In genomic region chr5:24428596-24428995, GRCm38 (mm10) we compare ENCODE assay signal across 10 mouse cellular contexts. TPM values are rescaled to one million over a fixed set of nuclear protein-coding genes. Genes with fewer than 3 reads are reported as not detected.
DNase-seq lines count a peak whose midpoint lies in the region; ATAC-seq lines count a peak whose summit lies in the region.
"Had no signal": no experiment of that assay in that cellular context is flagged by ENCODE, and none has a peak within 500 bp of the region (broad histone marks: within the 10 kb centered on the region; RNA-seq: fewer than 3 reads in every experiment).

No protein-coding gene starts in this region.

- peak overlapping the region; percentile 79 for H3K27ac ChIP-seq in kidney, embryonic 16.5 days (ENCODE audit: low read length)
- H3K27ac ChIP-seq in embryonic facial prominence, embryonic 12.5 days, result no peak overlapping the region
- peak overlapping the region; percentile 88 for H3K27ac ChIP-seq in limb, embryonic 10.5 days
- H3K27ac ChIP-seq in neural tube, embryonic 13.5 days (replicated peaks), result no peak overlapping the region

- WGBS in kidney, embryonic 16.5 days, result 27% methylated on average over 9 of the region's 9 CpGs
- 12% methylated on average over 9 of the region's 9 CpGs for WGBS in embryonic facial prominence, embryonic 12.5 days
- 10% methylated on average over 9 of the region's 9 CpGs for WGBS in limb, embryonic 10.5 days
- WGBS in neural tube, embryonic 13.5 days, result 13% methylated on average over 9 of the region's 9 CpGs

- peak overlapping the region; percentile 81 for H3K4me2 ChIP-seq in kidney, embryonic 16.5 days (replicated peaks; ENCODE audit: low read depth, low read length)
- H3K4me2 ChIP-seq in embryonic facial prominence, embryonic 12.5 days (replicated peaks), result peak overlapping the region; percentile 68
- H3K4me2 ChIP-seq in neural tube, embryonic 13.5 days, result no peak overlapping the region

- peak overlapping the region; percentile 37 for H3K4me3 ChIP-seq in kidney, embryonic 16.5 days (ENCODE audit: low read length)
- H3K4me3 ChIP-seq in embryonic facial prominence, embryonic 12.5 days, result no peak overlapping the region
- H3K4me3 ChIP-seq in limb, embryonic 10.5 days, result peak overlapping the region; percentile 77
- no peak overlapping the region for H3K4me3 ChIP-seq in neural tube, embryonic 13.5 days
- H3K4me3 ChIP-seq: myocyte had no signal

- no peak for DNase-seq in kidney, adult 9 months
- no peak for DNase-seq in limb, embryonic 10.5 days (ENCODE audit: low spot score)
- DNase-seq in spleen, postnatal 36 days (ENCODE audit: low spot score in 2 of 2), result no peak
- DNase-seq in right cerebral cortex, postnatal 25 days, result no peak
- DNase-seq in gastrocnemius, adult 18-20 months (ENCODE audit: low spot score), result no peak

- peaks cover 45% of the 10 kb centered on the region for H3K4me1 ChIP-seq in kidney, embryonic 16.5 days (ENCODE audit: insufficient read depth, low read length)
- peaks cover 40% of the 10 kb centered on the region for H3K4me1 ChIP-seq in embryonic facial prominence, embryonic 12.5 days
- peaks cover 50% of the 10 kb centered on the region for H3K4me1 ChIP-seq in limb, embryonic 10.5 days
- peaks cover 46% of the 10 kb centered on the region for H3K4me1 ChIP-seq in neural tube, embryonic 13.5 days (replicated peaks)

- H3K27me3 ChIP-seq in kidney, embryonic 16.5 days (ENCODE audit: insufficient read depth, low read length), result no peaks in the 10 kb centered on the region
- H3K27me3 ChIP-seq in embryonic facial prominence, embryonic 12.5 days, result no peaks in the 10 kb centered on the region
- peaks cover 9% of the 10 kb centered on the region; the same call in 1 of the 2 replicates for H3K27me3 ChIP-seq in limb, embryonic 10.5 days (ENCODE audit: low read depth, poor library complexity, severe bottlenecking)
- H3K27me3 ChIP-seq in neural tube, embryonic 13.5 days, result peaks cover 15% of the 10 kb centered on the region; the same call in 1 of the 2 replicates

- no peaks in the 10 kb centered on the region for H3K9me3 ChIP-seq in kidney, embryonic 16.5 days (ENCODE audit: low read length)
- no peaks in the 10 kb centered on the region for H3K9me3 ChIP-seq in embryonic facial prominence, embryonic 12.5 days
- no peaks in the 10 kb centered on the region for H3K9me3 ChIP-seq in limb, embryonic 10.5 days (replicated peaks)
- H3K9me3 ChIP-seq in neural tube, embryonic 13.5 days, result no peaks in the 10 kb centered on the region

- ATAC-seq in kidney, embryonic 16.5 days (ENCODE audit: low FRiP score, low TSS enrichment), result no peak
- ATAC-seq in embryonic facial prominence, embryonic 12.5 days (ENCODE audit: insufficient number of reproducible peaks, insufficient read depth, low FRiP score, low TSS enrichment), result no peak
- ATAC-seq in neural tube, embryonic 13.5 days (ENCODE audit: low read depth), result no peak

- H3K9ac ChIP-seq in kidney, embryonic 16.5 days (replicated peaks; ENCODE audit: low read length), result peak overlapping the region; percentile 53
- no peak overlapping the region for H3K9ac ChIP-seq in embryonic facial prominence, embryonic 12.5 days
- peak overlapping the region; percentile 43 for H3K9ac ChIP-seq in neural tube, embryonic 13.5 days

- peaks cover 43% of the 10 kb centered on the region for H3K36me3 ChIP-seq in kidney, embryonic 16.5 days (ENCODE audit: insufficient read depth, low read length)
- H3K36me3 ChIP-seq in embryonic facial prominence, embryonic 12.5 days, result peaks cover 42% of the 10 kb centered on the region
- H3K36me3 ChIP-seq in limb, embryonic 10.5 days, result peaks cover 45% of the 10 kb centered on the region
- H3K36me3 ChIP-seq in neural tube, embryonic 13.5 days, result peaks cover 41% of the 10 kb centered on the region

RNA-seq across cellular contexts. Expression of gene Slc4a2, which starts 5.0 kb away (rescaled TPM):
- polyA plus RNA-seq in kidney, embryonic 16.5 days (2015; fragmentation: Nextera tagmentation; extraction: Ambion mirVana), result 52.5 and 53.8 TPM in 2 replicates
- 46.6 and 49.8 TPM in 2 replicates for polyA plus RNA-seq in embryonic facial prominence, embryonic 12.5 days (2016; fragmentation: Nextera tagmentation; extraction: Ambion mirVana)
- 33.7 and 43.9 TPM in 2 replicates for polyA plus RNA-seq in limb, embryonic 10.5 days (2016; fragmentation: Nextera tagmentation; extraction: Ambion mirVana)
- polyA plus RNA-seq in neural tube, embryonic 13.5 days (2015; fragmentation: Nextera tagmentation; extraction: Ambion mirVana), result 18.5 and 24.6 TPM in 2 replicates
- total RNA-seq in gastrocnemius, adult 18-20 months (2021), result 10 to 100 TPM; 13.9 to 14.3 TPM

RNA-seq across cellular contexts. Expression of gene Cdk5, which starts 5.3 kb away (rescaled TPM):
- polyA plus RNA-seq in kidney, embryonic 16.5 days (2015; fragmentation: Nextera tagmentation; extraction: Ambion mirVana), result 51.1 and 51.5 TPM in 2 replicates
- 62.2 and 63.2 TPM in 2 replicates for polyA plus RNA-seq in embryonic facial prominence, embryonic 12.5 days (2016; fragmentation: Nextera tagmentation; extraction: Ambion mirVana)
- polyA plus RNA-seq in limb, embryonic 10.5 days (2016; fragmentation: Nextera tagmentation; extraction: Ambion mirVana), result 37.2 and 48.5 TPM in 2 replicates
- polyA plus RNA-seq in neural tube, embryonic 13.5 days (2015; fragmentation: Nextera tagmentation; extraction: Ambion mirVana), result 93.2 and 102 TPM in 2 replicates
- 10 to 100 TPM; 10.5 to 11.2 TPM for total RNA-seq in gastrocnemius, adult 18-20 months (2021)

RNA-seq across cellular contexts. Expression of gene Asic3, which starts 15.4 kb away (rescaled TPM):
- polyA plus RNA-seq in kidney, embryonic 16.5 days (2015; fragmentation: Nextera tagmentation; extraction: Ambion mirVana), result 0.40 and 0.55 TPM in 2 replicates
- 1.8 and 2.8 TPM in 2 replicates for polyA plus RNA-seq in embryonic facial prominence, embryonic 12.5 days (2016; fragmentation: Nextera tagmentation; extraction: Ambion mirVana)
- 0.13 and 0.30 TPM in 2 replicates for polyA plus RNA-seq in limb, embryonic 10.5 days (2016; fragmentation: Nextera tagmentation; extraction: Ambion mirVana)
- polyA plus RNA-seq in neural tube, embryonic 13.5 days (2015; fragmentation: Nextera tagmentation; extraction: Ambion mirVana), result 1.8 and 3.0 TPM in 2 replicates
- total RNA-seq in gastrocnemius, adult 18-20 months (2021), result under 1 TPM; 0.32 to 0.38 TPM
- total RNA-seq: common myeloid progenitor, adult 5-6 weeks had no signal

RNA-seq across cellular contexts. Expression of gene Fastk, which starts 16.5 kb away (rescaled TPM):
- 143 and 147 TPM in 2 replicates for polyA plus RNA-seq in kidney, embryonic 16.5 days (2015; fragmentation: Nextera tagmentation; extraction: Ambion mirVana)
- polyA plus RNA-seq in embryonic facial prominence, embryonic 12.5 days (2016; fragmentation: Nextera tagmentation; extraction: Ambion mirVana), result 117 and 122 TPM in 2 replicates
- 101 and 118 TPM in 2 replicates for polyA plus RNA-seq in limb, embryonic 10.5 days (2016; fragmentation: Nextera tagmentation; extraction: Ambion mirVana)
- polyA plus RNA-seq in neural tube, embryonic 13.5 days (2015; fragmentation: Nextera tagmentation; extraction: Ambion mirVana), result 89.4 and 102 TPM in 2 replicates
- total RNA-seq in gastrocnemius, adult 18-20 months (2021), result 100 to 1,000 TPM; 183 to 194 TPM

RNA-seq across cellular contexts. Expression of gene Tmub1, which starts 19.1 kb away (rescaled TPM):
- 29.4 and 32.8 TPM in 2 replicates for polyA plus RNA-seq in kidney, embryonic 16.5 days (2015; fragmentation: Nextera tagmentation; extraction: Ambion mirVana)
- 24.7 and 24.9 TPM in 2 replicates for polyA plus RNA-seq in embryonic facial prominence, embryonic 12.5 days (2016; fragmentation: Nextera tagmentation; extraction: Ambion mirVana)
- 22.1 and 24.2 TPM in 2 replicates for polyA plus RNA-seq in limb, embryonic 10.5 days (2016; fragmentation: Nextera tagmentation; extraction: Ambion mirVana)
- 51.2 TPM in 2 replicates for polyA plus RNA-seq in neural tube, embryonic 13.5 days (2015; fragmentation: Nextera tagmentation; extraction: Ambion mirVana)
- 10 to 100 TPM; 17.7 to 23.3 TPM for total RNA-seq in gastrocnemius, adult 18-20 months (2021)

Comparison
In these comparisons a context has a peak if more than half of its experiments do, and no peak if none do; other contexts are left out.
1. H3K27ac ChIP-seq: peak in kidney, embryonic 16.5 days (single experiment) and limb, embryonic 10.5 days (single experiment); none in embryonic facial prominence, embryonic 12.5 days (single experiment) and neural tube, embryonic 13.5 days (single experiment).
2. H3K4me3 ChIP-seq: peak in kidney, embryonic 16.5 days (single experiment) and limb, embryonic 10.5 days (single experiment); none in embryonic facial prominence, embryonic 12.5 days (single experiment) and neural tube, embryonic 13.5 days (single experiment).